Mouse (Mus musculus): ENCODE measurements at regions not wholly inside any gene's neighbourhood (a gene's known extent, or its start where the extent isn't known, plus 50 kb on each side); places are given as distances from the start of the nearest gene placed in this dataset.
A peak's percentile ranks its signal among the peaks of the same experiment; 100 is the strongest.

- ATAC-seq (ENCODE audit: low FRiP score, low read depth): no peak
- Histone ChIP-seq H3K4me2 (replicated peaks; ENCODE audit: low read depth, low read length, severe bottlenecking) (no peak overlapping the region), H3K36me3 (ENCODE audit: control insufficient read depth, insufficient read depth, low read length) (no peaks in the 10 kb centered on the region), H3K4me3 (replicated peaks; ENCODE audit: low read length) (no peak overlapping the region), H3K9me3 (ENCODE audit: control insufficient read depth, low read length) (no peaks in the 10 kb centered on the region), H3K27me3 (ENCODE audit: control insufficient read depth, insufficient read depth, low read length) (no peaks in the 10 kb centered on the region), H3K27ac (replicated peaks; ENCODE audit: low read depth, low read length) (no peak overlapping the region), H3K4me1 (ENCODE audit: control insufficient read depth, insufficient read depth, low read length) (peaks cover 10% of the 10 kb centered on the region), H3K9ac (ENCODE audit: low read depth, low read length, severe bottlenecking) (no peak overlapping the region)
- 86% methylated on average over 2 of the region's 2 CpGs for WGBS
- TF ChIP-seq POLR2A (IDR thresholded peaks at IDR 0.05; ENCODE audit: borderline replicate concordance, extremely low read depth, insufficient read depth, insufficient read length): no peak
- no peak for DNase-seq (ENCODE audit: low spot score)
These were observed 78.1 kb downstream of the Bod1 start for GRCm38 (mm10) chr11:31593604-31594003.

DNA sequence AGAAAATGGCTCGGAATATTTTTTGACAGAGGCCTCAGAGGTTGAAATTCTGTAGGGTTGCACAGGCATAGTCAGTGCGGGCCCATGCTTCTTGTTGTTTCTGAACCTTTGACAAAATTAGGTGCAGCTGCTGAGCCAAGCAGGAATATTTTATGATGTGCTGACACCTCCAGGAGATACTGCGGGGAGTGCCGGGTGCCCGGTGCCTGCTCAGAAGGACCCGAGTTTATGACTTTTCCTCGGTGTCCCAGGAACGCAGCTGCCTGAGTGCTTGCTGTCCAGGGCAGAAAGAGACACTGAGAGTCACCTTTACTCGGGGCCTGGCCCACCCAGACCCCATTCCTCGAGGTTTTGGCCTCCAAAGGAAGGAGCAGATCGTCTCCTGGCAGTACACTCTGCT is 79.6 kb downstream of the Bod1 start:
- peak; percentile 53; the same call in 1 of the 2 replicates for ATAC-seq (ENCODE audit: low FRiP score, low read depth)
- H3K4me2 ChIP-seq (replicated peaks; ENCODE audit: low read depth, low read length, severe bottlenecking): no peak overlapping the region
- H3K27me3 ChIP-seq (ENCODE audit: control insufficient read depth, insufficient read depth, low read length): no peaks in the 10 kb centered on the region
- no peaks in the 10 kb centered on the region for H3K9me3 ChIP-seq (ENCODE audit: control insufficient read depth, low read length)
- no peak for TF ChIP-seq POLR2A (IDR thresholded peaks at IDR 0.05; ENCODE audit: borderline replicate concordance, extremely low read depth, insufficient read depth, insufficient read length)
- H3K4me1 ChIP-seq (ENCODE audit: control insufficient read depth, insufficient read depth, low read length): peaks cover 10% of the 10 kb centered on the region
- no peak overlapping the region for H3K27ac ChIP-seq (replicated peaks; ENCODE audit: low read depth, low read length)
- H3K4me3 ChIP-seq (replicated peaks; ENCODE audit: low read length): no peak overlapping the region
- 24% methylated on average over 11 of the region's 11 CpGs for WGBS
- H3K9ac ChIP-seq (ENCODE audit: low read depth, low read length, severe bottlenecking): no peak overlapping the region
- H3K36me3 ChIP-seq (ENCODE audit: control insufficient read depth, insufficient read depth, low read length): no peaks in the 10 kb centered on the region
- DNase-seq (ENCODE audit: low spot score): no peak

DNA sequence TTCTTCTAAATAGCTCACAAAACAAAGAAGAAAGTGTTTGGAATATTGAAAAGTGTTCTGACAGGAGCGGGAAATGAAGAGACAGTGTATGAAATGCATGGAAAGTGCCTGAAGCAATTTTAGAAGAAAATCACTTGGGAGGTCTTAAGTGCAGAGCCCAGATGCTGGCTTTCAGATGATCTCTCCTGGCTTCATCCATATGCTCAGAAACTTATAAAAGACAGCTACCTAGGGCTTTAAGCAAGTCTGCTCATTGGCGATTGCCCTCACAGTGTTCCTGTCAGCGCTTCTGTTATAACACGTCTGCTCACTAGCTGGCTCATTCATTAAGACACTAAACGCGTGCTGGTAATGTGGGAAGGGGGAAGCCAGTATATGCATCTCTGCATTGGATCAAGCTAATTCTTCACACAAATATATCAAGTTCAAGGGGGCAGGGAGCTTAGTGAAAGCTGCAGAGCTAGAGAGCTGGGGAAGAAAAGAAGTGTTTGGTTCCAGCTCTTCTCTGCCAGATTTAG is 80.6 kb downstream of the Bod1 start:
- no peak overlapping the region for H3K4me2 ChIP-seq (replicated peaks; ENCODE audit: low read depth, low read length, severe bottlenecking)
- no peak overlapping the region for H3K27ac ChIP-seq (replicated peaks; ENCODE audit: low read depth, low read length)
- 20% methylated on average over 6 of the region's 6 CpGs for WGBS
- H3K9ac ChIP-seq (ENCODE audit: low read depth, low read length, severe bottlenecking): no peak overlapping the region
- H3K36me3 ChIP-seq (ENCODE audit: control insufficient read depth, insufficient read depth, low read length): no peaks in the 10 kb centered on the region
- ATAC-seq (ENCODE audit: low FRiP score, low read depth) (no peak), DNase-seq (ENCODE audit: low spot score) (peak; percentile 19)
- no peak overlapping the region for H3K4me3 ChIP-seq (replicated peaks; ENCODE audit: low read length)
- no peak for TF ChIP-seq POLR2A (IDR thresholded peaks at IDR 0.05; ENCODE audit: borderline replicate concordance, extremely low read depth, insufficient read depth, insufficient read length)
- H3K27me3 ChIP-seq (ENCODE audit: control insufficient read depth, insufficient read depth, low read length): no peaks in the 10 kb centered on the region
- H3K4me1 ChIP-seq (ENCODE audit: control insufficient read depth, insufficient read depth, low read length): peaks cover 10% of the 10 kb centered on the region
- H3K9me3 ChIP-seq (ENCODE audit: control insufficient read depth, low read length): no peaks in the 10 kb centered on the region

- ATAC-seq (ENCODE audit: low FRiP score, low read depth): no peak
- TF ChIP-seq POLR2A (IDR thresholded peaks at IDR 0.05; ENCODE audit: borderline replicate concordance, extremely low read depth, insufficient read depth, insufficient read length): no peak
- Histone ChIP-seq H3K27ac (replicated peaks; ENCODE audit: low read depth, low read length) (no peak overlapping the region), H3K4me2 (replicated peaks; ENCODE audit: low read depth, low read length, severe bottlenecking) (no peak overlapping the region), H3K4me3 (replicated peaks; ENCODE audit: low read length) (no peak overlapping the region), H3K9me3 (ENCODE audit: control insufficient read depth, low read length) (no peaks in the 10 kb centered on the region), H3K36me3 (ENCODE audit: control insufficient read depth, insufficient read depth, low read length) (no peaks in the 10 kb centered on the region), H3K9ac (ENCODE audit: low read depth, low read length, severe bottlenecking) (no peak overlapping the region), H3K4me1 (ENCODE audit: control insufficient read depth, insufficient read depth, low read length) (no peaks in the 10 kb centered on the region), H3K27me3 (ENCODE audit: control insufficient read depth, insufficient read depth, low read length) (no peaks in the 10 kb centered on the region)
- 75% methylated on average over 3 of the region's 3 CpGs for WGBS
- DNase-seq (ENCODE audit: low spot score): no peak
These were observed 96.7 kb downstream of the Bod1 start for GRCm38 (mm10) chr11:31574941-31575340.

DNA sequence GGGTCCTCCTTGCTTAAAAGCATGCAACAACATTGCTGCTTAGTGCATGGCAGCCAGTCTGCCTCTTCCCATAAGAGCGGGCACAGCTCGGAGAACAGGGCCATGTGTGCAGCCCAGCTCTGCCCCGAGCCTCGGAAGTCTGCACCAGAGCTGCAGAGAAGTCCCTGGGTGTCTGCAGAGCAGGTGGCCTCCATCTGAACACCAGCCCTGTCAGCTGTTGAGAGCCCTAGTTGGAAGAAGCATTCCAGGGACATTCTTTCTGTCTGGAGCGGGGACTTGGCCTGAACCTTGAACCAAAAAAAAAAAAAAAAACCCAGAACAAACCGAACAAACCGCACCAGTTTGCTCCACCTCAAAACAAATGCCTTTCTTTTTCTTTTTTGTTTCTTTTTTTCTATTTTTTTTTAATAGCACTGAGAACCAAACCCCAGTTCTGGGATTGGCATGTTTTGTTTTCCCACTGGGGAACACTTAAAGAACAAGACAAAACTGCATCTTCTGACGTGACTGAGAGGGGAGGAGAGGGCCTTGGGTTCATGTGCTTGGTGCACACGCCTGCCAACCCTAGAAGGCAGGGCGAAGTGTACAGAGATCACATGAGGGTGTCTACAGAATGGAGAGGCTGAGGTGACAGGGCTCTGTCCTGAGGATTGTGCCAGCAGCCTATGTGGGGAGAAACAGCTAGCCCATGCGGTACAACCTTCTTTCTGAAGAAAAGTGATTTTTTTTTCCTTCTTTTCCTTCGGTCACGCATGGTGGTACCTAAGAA is 106.8 kb downstream of the Bod1 start:
- no peaks in the 10 kb centered on the region for H3K9me3 ChIP-seq (ENCODE audit: control insufficient read depth, low read length)
- H3K27ac ChIP-seq (replicated peaks; ENCODE audit: low read depth, low read length): no peak overlapping the region
- DNase-seq (ENCODE audit: low spot score) (peak; percentile 24), ATAC-seq (ENCODE audit: low FRiP score, low read depth) (peak; percentile 58)
- peaks cover 4% of the 10 kb centered on the region for H3K4me1 ChIP-seq (ENCODE audit: control insufficient read depth, insufficient read depth, low read length)
- no peak overlapping the region for H3K4me3 ChIP-seq (replicated peaks; ENCODE audit: low read length)
- H3K9ac ChIP-seq (ENCODE audit: low read depth, low read length, severe bottlenecking): no peak overlapping the region
- no peaks in the 10 kb centered on the region for H3K36me3 ChIP-seq (ENCODE audit: control insufficient read depth, insufficient read depth, low read length)
- WGBS: 71% methylated on average over 13 of the region's 13 CpGs
- TF ChIP-seq POLR2A (IDR thresholded peaks at IDR 0.05; ENCODE audit: borderline replicate concordance, extremely low read depth, insufficient read depth, insufficient read length): no peak
- H3K4me2 ChIP-seq (replicated peaks; ENCODE audit: low read depth, low read length, severe bottlenecking): no peak overlapping the region
- no peaks in the 10 kb centered on the region for H3K27me3 ChIP-seq (ENCODE audit: control insufficient read depth, insufficient read depth, low read length)

Measured in limb, embryonic 14.5 days (tissue).